Mouse (Mus musculus) liver, embryonic 14.5 days (tissue): ENCODE measurements around the gene Bud31. TPM values are rescaled to one million over a fixed set of nuclear protein-coding genes. Genes with fewer than 3 reads are reported as not detected.

ENCODE experiments used
- ATAC-seq: fragments of 200-750 bp; cut with Nextera tagmentation; 2 replicates; pipeline ENCODE4 v1.8.0; 2017; ENCODE audit warnings: moderate number of reproducible peaks, mild to moderate bottlenecking, moderate library complexity; ENCODE audit not compliant: insufficient read depth
- DNase-seq, 3 experiments: peaks; one replicate each; pipeline ENCODE4 v3.0.0-alpha.2; 2012 to 2013; ENCODE audit warnings: low read depth in 3 of 3, low spot score in 3 of 3
- H3K27ac ChIP-seq: fragments of 300-500 bp; sonication (generic); 2 replicates; pipeline ENCODE4 v1.5.1; 2014; ENCODE audit warnings: moderate library complexity, mild to moderate bottlenecking, control low read depth, inconsistent platforms
- H3K27me3 ChIP-seq: fragments of 300-500 bp; sonication (generic); 2 replicates; pipeline ENCODE4 v1.6.1; 2014; ENCODE audit warnings: mild to moderate bottlenecking, low read length, moderate library complexity; ENCODE audit not compliant: control insufficient read depth, insufficient read depth
- H3K36me3 ChIP-seq: fragments of 300-500 bp; sonication (generic); replicated peaks from 2 replicates; pipeline ENCODE4 v1.6.1; 2014; ENCODE audit warnings: low read depth; ENCODE audit not compliant: control insufficient read depth, insufficient read depth
- H3K4me1 ChIP-seq, 2 experiments: fragments of 200-500 bp in 1 of 2; fragments of 300-500 bp in 1 of 2; sonication (generic) in 1 of 2; replicated peaks; 2 replicates each; pipeline ENCODE4 v1.6.1; 2012 to 2014; ENCODE audit warnings: antibody characterized with exemption in 1 of 2, inconsistent platforms in 1 of 2, low read length in 1 of 2; ENCODE audit not compliant: control insufficient read depth in 2 of 2, insufficient read depth in 2 of 2
- H3K4me2 ChIP-seq: fragments of 300-500 bp; sonication (generic); 2 replicates; pipeline ENCODE4 v1.6.1; 2014; ENCODE audit warnings: low read depth, mild to moderate bottlenecking, control low read depth, moderate library complexity
- H3K4me3 ChIP-seq, 2 experiments: fragments of 200-500 bp in 1 of 2; fragments of 300-500 bp in 1 of 2; sonication (generic) in 1 of 2; 2 replicates each; pipeline ENCODE4 v1.5.1; 2012 to 2014; ENCODE audit warnings: low read depth in 2 of 2, low read length in 2 of 2, mild to moderate bottlenecking in 2 of 2, control low read depth in 1 of 2, inconsistent platforms in 1 of 2, moderate library complexity in 1 of 2; ENCODE audit not compliant: insufficient read depth in 1 of 2
- H3K9ac ChIP-seq: fragments of 300-500 bp; sonication (generic); replicated peaks from 2 replicates; pipeline ENCODE4 v1.6.1; 2014; ENCODE audit warnings: mild to moderate bottlenecking, control low read depth, moderate library complexity
- H3K9me3 ChIP-seq: fragments of 300-500 bp; sonication (generic); 2 replicates; pipeline ENCODE4 v1.6.1; 2016; ENCODE audit warnings: low read length, mixed read lengths; ENCODE audit not compliant: control insufficient read depth
- CTCF ChIP-seq: IDR thresholded peaks from 2 replicates; pipeline ENCODE4 v1.5.1; 2016; ENCODE audit warnings: antibody characterized with exemption, low read depth, control low read depth
- EP300 ChIP-seq: IDR thresholded peaks from 2 replicates; pipeline ENCODE4 v1.6.1; 2016; ENCODE audit warnings: antibody characterized with exemption, low read depth
- WGBS: fragments of 180-500 bp; shearing (Covaris S2); extraction: QIAGEN DNeasy Blood & Tissue Kit; methylation state at CpG from one replicate; pipeline ENCODE4 v1.1.7; 2014; ENCODE audit not compliant: insufficient replicate concordance; 5-methylcytosine and 5-hydroxymethylcytosine counted together
- polyA plus RNA-seq, 2 experiments: library from polyadenylated mRNA; depleted of rRNA in 1 of 2; stranded (reverse) in 1 of 2; unstranded in 1 of 2; fragments of >200 nt; fragmentation: Nextera tagmentation in 1 of 2; extraction: Ambion mirVana in 1 of 2; gene quantifications; 2 replicates each; pipeline versions ENCODE4 v1.2.1 to v1.2.3; 2012 to 2014

The Bud31 gene
- polyA plus RNA-seq, 2 experiments = 79.2 to 155 TPM

GRCm38 (mm10) chr5:145102706-145103105, 37.5 kb upstream of the Bud31 start:
- no peaks in the 10 kb centered on the region for H3K9me3 ChIP-seq
- H3K4me2 ChIP-seq = no peak overlapping the region
- ATAC-seq = peak; percentile 45; the same call in 1 of the 2 replicates
- H3K9ac ChIP-seq = no peak overlapping the region
- no peaks in the 10 kb centered on the region for H3K4me1 ChIP-seq
- H3K4me3 ChIP-seq = no peak overlapping the region
- H3K36me3 ChIP-seq = peaks cover 41% of the 10 kb centered on the region
- no peak for DNase-seq
- no peak for TF ChIP-seq EP300
- no peak for TF ChIP-seq CTCF
- 28% methylated on average over 4 of the region's 4 CpGs for WGBS
- H3K27me3 ChIP-seq = no peaks in the 10 kb centered on the region
- no peak overlapping the region for H3K27ac ChIP-seq

GRCm38 (mm10) chr5:145104328-145104727, 35.8 kb upstream of the Bud31 start:
- H3K4me3 ChIP-seq = no peak overlapping the region
- H3K4me2 ChIP-seq = no peak overlapping the region
- WGBS = 83% methylated on average over 9 of the region's 9 CpGs
- no peak overlapping the region for H3K9ac ChIP-seq
- H3K36me3 ChIP-seq = peaks cover 41% of the 10 kb centered on the region
- H3K4me1 ChIP-seq = no peaks in the 10 kb centered on the region
- no peaks in the 10 kb centered on the region for H3K9me3 ChIP-seq
- DNase-seq (no peak), ATAC-seq (no peak)
- H3K27ac ChIP-seq = no peak overlapping the region
- no peaks in the 10 kb centered on the region for H3K27me3 ChIP-seq
- no peak for TF ChIP-seq EP300
- TF ChIP-seq CTCF = no peak

- Histone ChIP-seq H3K9me3 (no peaks in the 10 kb centered on the region), H3K4me2 (no peak overlapping the region), H3K27ac (no peak overlapping the region), H3K27me3 (no peaks in the 10 kb centered on the region), H3K4me1 (no peaks in the 10 kb centered on the region), H3K9ac (no peak overlapping the region), H3K36me3 (peaks cover 37% of the 10 kb centered on the region), H3K4me3 (no peak overlapping the region)
- 80% methylated on average over 9 of the region's 9 CpGs for WGBS
- TF ChIP-seq CTCF = no peak
- TF ChIP-seq EP300 = no peak
- no peak for ATAC-seq
- DNase-seq = no peak
Measured at GRCm38 (mm10) chr5:145105694-145106275, 34.4 kb upstream of the Bud31 start.

- 63% methylated on average over 6 of the region's 6 CpGs for WGBS
Measured at GRCm38 (mm10) chr5:145110401-145110800, 29.8 kb upstream of the Bud31 start.

GRCm38 (mm10) chr5:145112566-145112965, 27.6 kb upstream of the Bud31 start:
- 68% methylated on average over 8 of the region's 8 CpGs for WGBS
- TF ChIP-seq EP300 (no peak), CTCF (no peak)
- no peaks in the 10 kb centered on the region for H3K4me1 ChIP-seq

More at GRCm38 (mm10) chr5:145110401-145110800, 29.8 kb upstream of the Bud31 start:
- Histone ChIP-seq H3K27ac (no peak overlapping the region), H3K9ac (no peak overlapping the region), H3K4me3 (no peak overlapping the region), H3K9me3 (no peaks in the 10 kb centered on the region), H3K27me3 (no peaks in the 10 kb centered on the region), H3K36me3 (peaks cover 14% of the 10 kb centered on the region; the same call in 1 of the 2 replicates), H3K4me2 (no peak overlapping the region), H3K4me1 (no peaks in the 10 kb centered on the region)
- TF ChIP-seq EP300 (no peak), CTCF (no peak)
- ATAC-seq (no peak), DNase-seq (no peak)

More at GRCm38 (mm10) chr5:145112566-145112965, 27.6 kb upstream of the Bud31 start:
- DNase-seq = no peak
- no peaks in the 10 kb centered on the region for H3K9me3 ChIP-seq
- H3K27me3 ChIP-seq = no peaks in the 10 kb centered on the region
- no peak overlapping the region for H3K4me2 ChIP-seq
- H3K4me3 ChIP-seq = no peak overlapping the region
- H3K9ac ChIP-seq = no peak overlapping the region
- no peak overlapping the region for H3K27ac ChIP-seq
- ATAC-seq = no peak
- H3K36me3 ChIP-seq = peaks cover 7% of the 10 kb centered on the region; the same call in 1 of the 2 replicates
